Mouse (Mus musculus) testis, adult 2 months (tissue): Measurements from ENCODE around the gene Enah. TPM values are rescaled to one million over a fixed set of nuclear protein-coding genes. Genes with fewer than 3 reads are reported as not detected.

Source experiments
- H3K27ac ChIP-seq: fragments of 200-500 bp; 2 replicates; pipeline ENCODE4 v1.5.1; 2012; ENCODE audit warnings: low read depth, low read length; ENCODE audit not compliant: control insufficient read depth, insufficient read depth
- H3K27me3 ChIP-seq: fragments of 200-500 bp; 2 replicates; pipeline ENCODE4 v1.6.1; 2012; ENCODE audit warnings: mild to moderate bottlenecking, low read length, moderate library complexity; ENCODE audit not compliant: control insufficient read depth, insufficient read depth
- H3K36me3 ChIP-seq: fragments of 200-500 bp; 2 replicates; pipeline ENCODE4 v1.6.1; 2012; ENCODE audit warnings: mild to moderate bottlenecking, low read length; ENCODE audit not compliant: control insufficient read depth, insufficient read depth
- H3K4me1 ChIP-seq: fragments of 200-500 bp; 2 replicates; pipeline ENCODE4 v1.6.1; 2012; ENCODE audit warnings: low read length; ENCODE audit not compliant: control insufficient read depth, insufficient read depth
- H3K4me3 ChIP-seq: fragments of 200-500 bp; 2 replicates; pipeline ENCODE4 v1.5.1; 2012; ENCODE audit warnings: low read depth, mild to moderate bottlenecking, low read length, moderate library complexity, mixed read lengths; ENCODE audit not compliant: control insufficient read depth
- CTCF ChIP-seq: fragments of 200-500 bp; IDR thresholded peaks from 2 replicates; pipeline ENCODE4 v1.5.1; 2012; ENCODE audit warnings: low read depth, mild to moderate bottlenecking, inconsistent platforms, low read length, moderate library complexity; ENCODE audit not compliant: control insufficient read depth, insufficient read depth, insufficient replicate concordance
- POLR2A ChIP-seq: fragments of 200-500 bp; IDR thresholded peaks from 2 replicates; pipeline ENCODE4 v1.6.1; 2012; ENCODE audit warnings: low read depth, mild to moderate bottlenecking, inconsistent platforms, low read length, moderate library complexity; ENCODE audit not compliant: control insufficient read depth
- polyA plus RNA-seq: library from polyadenylated mRNA; depleted of rRNA; stranded (reverse); fragments of >200 nt; gene quantifications from 2 replicates; pipeline ENCODE4 v1.2.3, GENCODE M21; 2012

Enah gene
- polyA plus RNA-seq, 1 experiment, result 54.0 TPM

- no peak overlapping the region for H3K27ac ChIP-seq
- H3K4me3 ChIP-seq, result no peak overlapping the region
- H3K36me3 ChIP-seq, result no peaks in the 10 kb centered on the region
- no peaks in the 10 kb centered on the region for H3K27me3 ChIP-seq
- no peaks in the 10 kb centered on the region; the same call in 1 of the 2 replicates for H3K4me1 ChIP-seq
- TF ChIP-seq POLR2A, result no peak
- TF ChIP-seq CTCF, result no peak
Observed at GRCm38 (mm10) chr1:182027426-182027979, 7.7 kb upstream of the Enah start.

- Histone ChIP-seq H3K27ac (no peak overlapping the region), H3K27me3 (no peaks in the 10 kb centered on the region), H3K4me3 (no peak overlapping the region), H3K36me3 (no peaks in the 10 kb centered on the region), H3K4me1 (no peaks in the 10 kb centered on the region; the same call in 1 of the 2 replicates)
- TF ChIP-seq CTCF (no peak), POLR2A (no peak)
Observed at GRCm38 (mm10) chr1:182026821-182027220, 7.0 kb upstream of the Enah start.

- Histone ChIP-seq H3K4me1 (no peaks in the 10 kb centered on the region; the same call in 1 of the 2 replicates), H3K4me3 (no peak overlapping the region), H3K27ac (no peak overlapping the region), H3K27me3 (no peaks in the 10 kb centered on the region), H3K36me3 (no peaks in the 10 kb centered on the region)
- TF ChIP-seq POLR2A (no peak), CTCF (no peak)
Observed at GRCm38 (mm10) chr1:182026120-182026519, 6.3 kb upstream of the Enah start.

- Histone ChIP-seq H3K4me3 (no peak overlapping the region), H3K4me1 (peaks cover 2% of the 10 kb centered on the region; the same call in 1 of the 2 replicates), H3K27me3 (no peaks in the 10 kb centered on the region), H3K36me3 (no peaks in the 10 kb centered on the region), H3K27ac (no peak overlapping the region)
- TF ChIP-seq POLR2A, result no peak
- TF ChIP-seq CTCF, result no peak
Observed at GRCm38 (mm10) chr1:182021691-182022299, 2.0 kb upstream of the Enah start.

GRCm38 (mm10) chr1:182020831-182021460 lies 1.2 kb upstream of the Enah start:
- H3K4me3 ChIP-seq, result peak overlapping the region; percentile 91

GRCm38 (mm10) chr1:182019266-182019925 lies 394 bp downstream of the Enah start:
- TF ChIP-seq CTCF (no peak), POLR2A (no peak; the same call in 1 of the 2 replicates)
- no peaks in the 10 kb centered on the region for H3K27me3 ChIP-seq
- peak overlapping the region; percentile 85 for H3K27ac ChIP-seq
- H3K4me1 ChIP-seq, result peaks cover 2% of the 10 kb centered on the region; the same call in 1 of the 2 replicates
- peak overlapping the region; percentile 91 for H3K4me3 ChIP-seq
- no peaks in the 10 kb centered on the region for H3K36me3 ChIP-seq

More at GRCm38 (mm10) chr1:182020831-182021460, 1.2 kb upstream of the Enah start:
- peaks cover 2% of the 10 kb centered on the region; the same call in 1 of the 2 replicates for H3K4me1 ChIP-seq
- H3K36me3 ChIP-seq, result no peaks in the 10 kb centered on the region
- peak overlapping the region; percentile 77 for H3K27ac ChIP-seq
- TF ChIP-seq POLR2A (no peak), CTCF (no peak)
- no peaks in the 10 kb centered on the region for H3K27me3 ChIP-seq
